Mouse (Mus musculus) heart, adult 2 months (tissue): ENCODE measurements around the gene Mfsd4b3.

Experiments
- CTCF ChIP-seq: fragments of 200-600 bp; IDR thresholded peaks from 2 replicates; pipeline ENCODE4 v1.8.1; 2022; ENCODE audit warnings: antibody characterized with exemption, mild to moderate bottlenecking, moderate library complexity
- EP300 ChIP-seq: fragments of 200-500 bp; IDR thresholded peaks from 2 replicates; pipeline ENCODE4 v1.6.1; 2011; ENCODE audit warnings: low read depth, low read length, control low read depth; ENCODE audit not compliant: insufficient read depth
- POLR2A ChIP-seq: fragments of 200-500 bp; IDR thresholded peaks from 2 replicates; pipeline ENCODE4 v1.6.1; 2011; ENCODE audit warnings: mild to moderate bottlenecking, low read depth, low read length, control low read depth; ENCODE audit not compliant: insufficient read depth

GRCm38 (mm10) chr10:39898874-39899371 is 61.0 kb downstream of the Mfsd4b3 start, which contains the start of gene Mfsd4b4:
- TF ChIP-seq POLR2A: peak; percentile 82
- TF ChIP-seq CTCF: 0 out of 2 replicates have a peak, but pooled peaks have one; percentile 4
- no peak for TF ChIP-seq EP300
